Mouse (Mus musculus) regulatory T cell (primary cell): Measurements from ENCODE around the gene Qpctl.
"Not testable (repeated sequence)": the region's sequence is repeated elsewhere in the genome, so short reads cannot be mapped to it uniquely, and the experiment has no call there.

ENCODE experiments used
- in situ Hi-C: fragments of 300-600 bp; cut with MboI, MseI; formaldehyde crosslinking; loops from one replicate; pipeline ENCODE4 v1.15.1; 2025; ENCODE audit warnings: high pct_unique_total_duplicates

Gene Qpctl

DNA sequence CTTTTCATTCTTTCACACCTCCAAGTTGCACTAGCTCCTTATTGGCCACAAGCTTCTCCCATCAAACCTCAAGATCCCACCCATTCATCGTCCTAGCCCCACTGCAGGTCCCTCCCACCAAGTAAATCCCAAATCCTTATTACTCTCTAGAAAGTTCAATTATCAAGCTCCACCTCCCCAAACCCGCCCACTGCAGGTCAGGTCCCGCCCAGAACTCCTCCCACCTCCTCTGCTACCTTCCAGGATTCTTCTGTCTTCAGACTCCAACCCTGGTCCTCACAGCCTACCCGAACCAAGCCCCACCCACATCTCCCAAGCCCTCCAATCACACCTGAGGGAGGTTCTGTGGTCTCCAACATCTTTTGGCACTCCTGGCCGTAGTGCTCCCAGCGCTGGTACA lies 15.1 kb upstream of the Qpctl start:
- in situ Hi-C loops, result no loop called here

DNA sequence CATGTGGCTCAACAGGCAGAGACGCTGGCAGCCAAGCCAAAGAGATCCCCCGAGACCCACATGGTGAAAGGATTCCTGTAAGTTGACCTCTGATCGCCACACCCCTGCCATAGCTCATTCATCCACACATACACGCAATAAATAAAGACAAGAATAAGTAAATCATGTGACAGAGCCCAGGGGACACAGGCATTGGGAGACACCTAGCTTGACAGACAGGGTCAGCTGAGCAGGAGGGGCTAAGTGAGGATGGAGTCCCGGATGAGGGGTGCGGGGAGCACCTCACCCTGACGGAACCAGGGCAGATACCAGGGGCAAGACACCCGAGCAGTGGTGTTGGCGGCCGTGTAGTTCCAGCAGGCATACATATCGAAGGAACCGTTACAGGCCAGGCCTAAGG lies 14.7 kb upstream of the Qpctl start:
- in situ Hi-C loops, result no loop called here

DNA sequence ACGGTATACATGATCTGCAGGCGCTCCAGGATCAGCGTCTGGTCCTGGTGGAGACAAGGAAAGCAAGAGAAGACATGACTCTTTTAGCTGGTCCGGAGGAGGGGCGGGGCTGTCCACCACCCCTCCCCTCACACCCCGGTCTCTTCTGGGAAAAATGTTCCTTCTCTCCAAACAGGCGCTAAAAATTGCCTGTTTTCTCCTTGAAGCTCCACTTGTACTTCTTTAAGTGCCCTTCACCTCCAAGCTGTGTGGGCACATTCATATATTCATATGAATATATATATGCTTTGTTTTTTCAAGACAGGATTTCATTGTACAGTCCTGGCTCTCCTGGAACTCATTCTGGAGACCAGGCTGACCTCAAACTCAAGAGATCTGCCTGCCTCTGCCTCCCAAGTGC lies 13.8 kb upstream of the Qpctl start:
- in situ Hi-C loops, result no loop called here

DNA sequence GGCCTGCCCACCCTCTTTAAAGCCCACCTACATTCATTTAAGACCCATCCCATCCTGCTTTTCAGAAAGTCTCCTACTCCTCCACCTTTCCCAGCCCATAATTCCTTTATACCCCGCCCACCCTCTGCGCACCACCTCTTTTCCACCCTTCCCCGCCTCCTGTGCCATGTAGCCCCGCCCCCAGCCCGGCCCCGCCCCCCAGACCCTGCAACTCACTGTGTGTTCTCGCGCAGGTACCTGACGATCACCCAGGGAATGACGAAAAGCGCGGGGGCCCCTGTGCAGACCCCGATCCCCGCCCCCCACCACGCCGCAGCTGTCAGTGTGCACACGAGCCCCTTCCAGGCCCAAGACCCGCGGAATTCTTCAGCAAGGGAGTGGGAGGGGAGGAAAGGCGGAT lies 11.0 kb upstream of the Qpctl start:
- in situ Hi-C loops, result no loop called here

- in situ Hi-C loops, result no loop called here
Observed at GRCm38 (mm10) chr7:19159411-19159810, 10.3 kb upstream of the Qpctl start.

- in situ Hi-C loops, result no loop called here
Observed at GRCm38 (mm10) chr7:19158601-19159000, 9.5 kb upstream of the Qpctl start.

- in situ Hi-C loops, result no loop called here
Observed at GRCm38 (mm10) chr7:19157160-19157800, 8.2 kb upstream of the Qpctl start.

GRCm38 (mm10) chr7:19155825-19156475 lies 6.9 kb upstream of the Qpctl start:
- in situ Hi-C loops, result no loop called here

DNA sequence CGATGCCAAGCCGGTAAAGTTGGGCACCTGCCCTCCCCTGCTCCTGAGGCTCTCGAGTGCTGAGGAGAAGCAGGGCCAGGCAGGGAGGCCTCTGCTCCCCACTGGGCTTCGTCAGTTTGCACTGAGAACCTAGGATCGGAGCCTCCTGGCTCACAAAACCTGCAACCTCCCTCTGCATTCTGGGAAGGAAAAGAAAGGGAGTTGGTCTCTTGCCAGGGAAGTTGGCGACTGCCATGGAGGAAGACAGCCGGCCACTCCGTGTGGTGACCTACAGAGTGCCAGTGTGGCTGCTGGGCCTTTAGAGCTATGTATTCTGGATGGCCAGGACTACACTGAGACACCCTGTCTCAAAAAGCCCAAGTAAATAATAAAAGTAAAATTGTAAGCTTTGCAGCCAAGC lies 5.7 kb upstream of the Qpctl start:
- in situ Hi-C loops, result no loop called here

GRCm38 (mm10) chr7:19151121-19151520 lies 2.0 kb upstream of the Qpctl start:
- in situ Hi-C loops, result not testable (repeated sequence)

- in situ Hi-C loops, result no loop called here
Observed at GRCm38 (mm10) chr7:19149626-19150025, 535 bp upstream of the Qpctl start, which contains the start of gene Snrpd2. Gene Snrpd2, plus strand, starts transcription at chr7:19149722.

- in situ Hi-C loops, result no loop called here
Observed at GRCm38 (mm10) chr7:19148180-19148874, 764 bp downstream of the Qpctl start.

- in situ Hi-C loops, result no loop called here
Observed at GRCm38 (mm10) chr7:19147497-19148045, 1.5 kb downstream of the Qpctl start.

DNA sequence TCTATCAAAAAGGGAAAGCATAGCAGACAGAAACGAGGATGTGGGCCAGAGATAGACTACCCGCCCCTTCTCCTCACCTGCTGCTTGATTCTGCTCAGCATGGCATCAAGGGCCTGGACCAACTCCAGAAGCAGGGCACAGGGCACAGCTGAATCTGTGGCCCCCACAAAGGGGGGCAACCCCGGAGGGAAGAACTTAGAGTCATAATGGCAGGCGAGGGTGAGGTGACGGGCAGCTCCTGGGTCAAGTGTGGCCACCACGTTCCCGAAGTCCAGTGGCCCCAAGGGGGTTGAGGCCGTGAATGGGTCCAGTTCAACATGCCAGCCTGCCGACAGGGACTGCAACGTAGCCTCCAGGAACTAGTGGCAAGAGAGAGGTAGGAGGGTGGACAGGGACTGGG lies 2.3 kb downstream of the Qpctl start:
- in situ Hi-C loops, result no loop called here

DNA sequence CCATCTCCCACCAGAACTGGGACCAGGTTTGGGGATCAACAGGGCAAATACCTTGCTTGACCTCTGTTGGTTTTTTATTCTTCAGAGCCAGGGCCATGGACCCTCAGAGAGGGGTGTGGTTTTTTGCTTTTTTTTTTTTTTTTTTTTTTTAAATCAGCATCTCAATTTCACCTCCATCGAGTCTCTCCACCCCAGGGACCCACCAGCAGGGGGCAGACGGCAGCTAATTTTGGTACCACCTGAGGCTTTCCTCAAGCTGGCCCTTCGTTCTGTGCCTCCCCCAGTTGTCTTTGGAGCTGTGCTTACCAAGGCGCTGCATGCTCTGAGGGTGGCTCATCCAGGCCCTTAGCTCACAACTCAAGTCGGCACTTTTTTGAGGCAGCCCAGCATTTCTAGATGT lies 11.7 kb downstream of the Qpctl start:
- in situ Hi-C loops, result no loop called here

- in situ Hi-C loops, result no loop called here
Observed at GRCm38 (mm10) chr7:19136673-19137334, 12.3 kb downstream of the Qpctl start.

- in situ Hi-C loops, result no loop called here
Observed at GRCm38 (mm10) chr7:19136168-19136567, 12.9 kb downstream of the Qpctl start.

- in situ Hi-C loops, result no loop called here
Observed at GRCm38 (mm10) chr7:19131324-19131848, 17.7 kb downstream of the Qpctl start.

DNA sequence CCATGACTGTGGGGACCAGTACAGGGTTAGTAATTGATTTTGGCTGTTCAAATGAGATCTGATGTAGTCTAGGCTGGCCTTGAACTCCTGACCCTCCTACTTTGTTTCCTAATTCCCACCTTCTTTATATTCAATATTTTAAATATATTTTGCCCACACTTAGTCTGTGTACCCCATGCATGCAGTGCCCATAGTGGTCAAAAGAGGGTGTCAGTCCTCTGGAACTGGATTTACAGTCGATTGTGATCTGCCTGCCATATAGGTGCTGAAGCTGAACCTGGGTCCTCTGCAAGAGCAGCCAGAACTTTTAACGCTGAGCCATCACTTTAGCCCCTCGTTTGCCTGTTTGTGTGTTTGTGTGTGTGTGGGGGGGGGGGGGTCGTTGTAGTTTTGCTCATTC lies 18.4 kb downstream of the Qpctl start:
- in situ Hi-C loops, result no loop called here

DNA sequence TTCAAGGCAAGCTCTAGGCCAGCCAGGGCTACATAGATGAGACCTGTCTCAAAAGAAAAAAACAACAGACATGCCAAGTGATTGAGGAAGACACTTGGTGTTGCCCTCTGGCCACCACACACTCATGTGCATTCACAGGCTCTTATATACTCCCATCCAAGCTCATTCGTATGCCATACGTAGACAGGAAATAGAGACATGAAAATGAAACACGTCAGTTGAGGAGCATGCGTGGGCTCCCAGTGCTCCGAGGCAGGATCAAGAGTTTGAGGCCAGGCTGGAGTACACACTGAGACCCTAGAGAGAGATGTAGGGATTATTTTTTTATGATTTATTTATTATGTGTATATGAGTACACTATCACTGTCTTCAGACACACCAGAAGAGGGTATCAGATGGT lies 19.7 kb downstream of the Qpctl start:
- in situ Hi-C loops, result no loop called here

DNA sequence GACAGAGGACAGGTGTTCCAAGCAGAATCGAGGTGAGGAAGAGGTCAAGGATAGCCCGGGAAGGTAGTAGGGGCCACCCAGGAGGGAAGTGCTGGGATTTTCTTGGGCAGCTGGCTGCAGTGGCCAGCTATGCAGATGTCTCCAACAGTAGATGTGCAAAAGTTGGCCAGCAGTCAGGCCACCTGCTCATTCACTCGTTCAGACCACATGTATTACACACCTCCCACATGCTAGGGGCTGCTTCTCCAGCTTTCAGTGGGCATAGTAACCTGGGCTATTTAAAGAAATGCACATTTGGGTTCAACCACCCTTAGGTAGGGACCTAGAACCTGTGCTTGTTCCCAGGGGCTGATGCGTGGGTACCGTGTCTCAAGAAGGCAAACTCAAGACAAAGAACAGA lies 21.3 kb downstream of the Qpctl start:
- in situ Hi-C loops, result no loop called here

GRCm38 (mm10) chr7:19124713-19125112 lies 24.4 kb downstream of the Qpctl start:
- in situ Hi-C loops, result no loop called here
